Mouse (Mus musculus): Measurements from ENCODE around the gene Ddah1. TPM values are rescaled to one million over a fixed set of nuclear protein-coding genes. Genes with fewer than 3 reads are reported as not detected.

The Ddah1 gene
- total RNA-seq, 1 experiment = 15.5 TPM

GRCm38 (mm10) chr3:145798751-145799188, 40.3 kb downstream of the Ddah1 start:
- Histone ChIP-seq H3K36me3 (ENCODE audit: control insufficient read depth, insufficient read depth, low read length, poor library complexity, severe bottlenecking) (no peaks in the 10 kb centered on the region), H3K9ac (ENCODE audit: insufficient read depth, low read depth, low read length, poor library complexity, severe bottlenecking) (no peak overlapping the region), H3K4me3 (ENCODE audit: insufficient read depth in 1 of 2, low read depth in 1 of 2, low read length in 2 of 2, poor library complexity in 1 of 2, severe bottlenecking in 1 of 2) (no peak overlapping the region), H3K4me1 (ENCODE audit: control insufficient read depth in 2 of 2, insufficient read depth in 2 of 2, low read length in 2 of 2, poor library complexity in 1 of 2) (no peaks in the 10 kb centered on the region), H3K9me3 (ENCODE audit: control insufficient read depth, insufficient read depth, low read depth, low read length) (no peaks in the 10 kb centered on the region), H3K27ac (ENCODE audit: insufficient read depth, low read depth, low read length, poor library complexity, severe bottlenecking) (no peak overlapping the region)
- in situ Hi-C loops (cut with MboI; ENCODE audit: low sequenced_read_pairs in 2 of 2, unreplicated experiment in 2 of 2) = no loop called here
- no peak for TF ChIP-seq CHD2 (IDR thresholded peaks at IDR 0.05; ENCODE audit: low read depth, low read length)
- TF ChIP-seq MAFK (IDR thresholded peaks at IDR 0.05; ENCODE audit: insufficient read depth, low read depth, low read length) = no peak
- TF ChIP-seq ZNF384 (IDR thresholded peaks at IDR 0.05; ENCODE audit: low read depth, low read length) = no peak
- TF ChIP-seq ZC3H11A (IDR thresholded peaks at IDR 0.05; ENCODE audit: borderline replicate concordance, low read depth, low read length) = no peak
- no peak for TF ChIP-seq HCFC1 (IDR thresholded peaks at IDR 0.05; ENCODE audit: borderline replicate concordance, insufficient read depth, low read length)
- DNase-seq (ENCODE audit: low read depth, low spot score) = no peak

- Histone ChIP-seq H3K9ac (ENCODE audit: insufficient read depth, low read depth, low read length, poor library complexity, severe bottlenecking) (no peak overlapping the region), H3K4me3 (ENCODE audit: insufficient read depth in 1 of 2, low read depth in 1 of 2, low read length in 2 of 2, poor library complexity in 1 of 2, severe bottlenecking in 1 of 2) (no peak overlapping the region), H3K4me1 (ENCODE audit: control insufficient read depth in 2 of 2, insufficient read depth in 2 of 2, low read length in 2 of 2, poor library complexity in 1 of 2) (no peaks in the 10 kb centered on the region), H3K36me3 (ENCODE audit: control insufficient read depth, insufficient read depth, low read length, poor library complexity, severe bottlenecking) (no peaks in the 10 kb centered on the region), H3K9me3 (ENCODE audit: control insufficient read depth, insufficient read depth, low read depth, low read length) (no peaks in the 10 kb centered on the region), H3K27ac (ENCODE audit: insufficient read depth, low read depth, low read length, poor library complexity, severe bottlenecking) (no peak overlapping the region)
- no peak for DNase-seq (ENCODE audit: low read depth, low spot score)
- in situ Hi-C loops (cut with MboI; ENCODE audit: low sequenced_read_pairs in 2 of 2, unreplicated experiment in 2 of 2) = no loop called here
- TF ChIP-seq CHD2 (IDR thresholded peaks at IDR 0.05; ENCODE audit: low read depth, low read length) (no peak), HCFC1 (IDR thresholded peaks at IDR 0.05; ENCODE audit: borderline replicate concordance, insufficient read depth, low read length) (no peak), ZC3H11A (IDR thresholded peaks at IDR 0.05; ENCODE audit: borderline replicate concordance, low read depth, low read length) (no peak), ZNF384 (IDR thresholded peaks at IDR 0.05; ENCODE audit: low read depth, low read length) (no peak), MAFK (IDR thresholded peaks at IDR 0.05; ENCODE audit: insufficient read depth, low read depth, low read length) (no peak)
Observed at GRCm38 (mm10) chr3:145799365-145799764, 40.9 kb downstream of the Ddah1 start.

- H3K9ac ChIP-seq (ENCODE audit: insufficient read depth, low read depth, low read length, poor library complexity, severe bottlenecking) = no peak overlapping the region
- H3K9me3 ChIP-seq (ENCODE audit: control insufficient read depth, insufficient read depth, low read depth, low read length) = no peaks in the 10 kb centered on the region
- DNase-seq (ENCODE audit: low read depth, low spot score) = no peak
- H3K36me3 ChIP-seq (ENCODE audit: control insufficient read depth, insufficient read depth, low read length, poor library complexity, severe bottlenecking) = no peaks in the 10 kb centered on the region
- in situ Hi-C loops (cut with MboI; ENCODE audit: low sequenced_read_pairs in 2 of 2, unreplicated experiment in 2 of 2) = no loop called here
- no peak overlapping the region for H3K27ac ChIP-seq (ENCODE audit: insufficient read depth, low read depth, low read length, poor library complexity, severe bottlenecking)
- no peak for TF ChIP-seq ZNF384 (IDR thresholded peaks at IDR 0.05; ENCODE audit: low read depth, low read length)
- no peak for TF ChIP-seq HCFC1 (IDR thresholded peaks at IDR 0.05; ENCODE audit: borderline replicate concordance, insufficient read depth, low read length)
- no peak for TF ChIP-seq CHD2 (IDR thresholded peaks at IDR 0.05; ENCODE audit: low read depth, low read length)
- no peak for TF ChIP-seq ZC3H11A (IDR thresholded peaks at IDR 0.05; ENCODE audit: borderline replicate concordance, low read depth, low read length)
- no peak for TF ChIP-seq MAFK (IDR thresholded peaks at IDR 0.05; ENCODE audit: insufficient read depth, low read depth, low read length)
- no peaks in the 10 kb centered on the region for H3K4me1 ChIP-seq (ENCODE audit: control insufficient read depth in 2 of 2, insufficient read depth in 2 of 2, low read length in 2 of 2, poor library complexity in 1 of 2)
- H3K4me3 ChIP-seq (ENCODE audit: insufficient read depth in 1 of 2, low read depth in 1 of 2, low read length in 2 of 2, poor library complexity in 1 of 2, severe bottlenecking in 1 of 2) = no peak overlapping the region
Observed at GRCm38 (mm10) chr3:145802106-145802505, 43.6 kb downstream of the Ddah1 start.

- H3K4me3 ChIP-seq (ENCODE audit: insufficient read depth in 1 of 2, low read depth in 1 of 2, low read length in 2 of 2, poor library complexity in 1 of 2, severe bottlenecking in 1 of 2) = no peak overlapping the region
- H3K27ac ChIP-seq (ENCODE audit: insufficient read depth, low read depth, low read length, poor library complexity, severe bottlenecking) = no peak overlapping the region
- in situ Hi-C loops (cut with MboI; ENCODE audit: low sequenced_read_pairs in 2 of 2, unreplicated experiment in 2 of 2) = no loop called here
- no peak overlapping the region for H3K9ac ChIP-seq (ENCODE audit: insufficient read depth, low read depth, low read length, poor library complexity, severe bottlenecking)
- TF ChIP-seq MAFK (IDR thresholded peaks at IDR 0.05; ENCODE audit: insufficient read depth, low read depth, low read length) = no peak
- TF ChIP-seq CHD2 (IDR thresholded peaks at IDR 0.05; ENCODE audit: low read depth, low read length) = no peak
- TF ChIP-seq ZNF384 (IDR thresholded peaks at IDR 0.05; ENCODE audit: low read depth, low read length) = no peak
- no peak for TF ChIP-seq ZC3H11A (IDR thresholded peaks at IDR 0.05; ENCODE audit: borderline replicate concordance, low read depth, low read length)
- no peak for TF ChIP-seq HCFC1 (IDR thresholded peaks at IDR 0.05; ENCODE audit: borderline replicate concordance, insufficient read depth, low read length)
- no peaks in the 10 kb centered on the region for H3K4me1 ChIP-seq (ENCODE audit: control insufficient read depth in 2 of 2, insufficient read depth in 2 of 2, low read length in 2 of 2, poor library complexity in 1 of 2)
- DNase-seq (ENCODE audit: low read depth, low spot score) = no peak
- H3K36me3 ChIP-seq (ENCODE audit: control insufficient read depth, insufficient read depth, low read length, poor library complexity, severe bottlenecking) = no peaks in the 10 kb centered on the region; the same call in 1 of the 2 replicates
- no peaks in the 10 kb centered on the region for H3K9me3 ChIP-seq (ENCODE audit: control insufficient read depth, insufficient read depth, low read depth, low read length)
Observed at GRCm38 (mm10) chr3:145805848-145806247, 47.4 kb downstream of the Ddah1 start.

- H3K4me1 ChIP-seq (ENCODE audit: control insufficient read depth in 2 of 2, insufficient read depth in 2 of 2, low read length in 2 of 2, poor library complexity in 1 of 2) = no peaks in the 10 kb centered on the region
- H3K36me3 ChIP-seq (ENCODE audit: control insufficient read depth, insufficient read depth, low read length, poor library complexity, severe bottlenecking) = no peaks in the 10 kb centered on the region; the same call in 1 of the 2 replicates
- no peaks in the 10 kb centered on the region for H3K9me3 ChIP-seq (ENCODE audit: control insufficient read depth, insufficient read depth, low read depth, low read length)
- TF ChIP-seq ZC3H11A (IDR thresholded peaks at IDR 0.05; ENCODE audit: borderline replicate concordance, low read depth, low read length) (no peak), ZNF384 (IDR thresholded peaks at IDR 0.05; ENCODE audit: low read depth, low read length) (no peak), MAFK (IDR thresholded peaks at IDR 0.05; ENCODE audit: insufficient read depth, low read depth, low read length) (no peak), CHD2 (IDR thresholded peaks at IDR 0.05; ENCODE audit: low read depth, low read length) (no peak), HCFC1 (IDR thresholded peaks at IDR 0.05; ENCODE audit: borderline replicate concordance, insufficient read depth, low read length) (no peak)
- no peak overlapping the region for H3K27ac ChIP-seq (ENCODE audit: insufficient read depth, low read depth, low read length, poor library complexity, severe bottlenecking)
- no peak for DNase-seq (ENCODE audit: low read depth, low spot score)
- no peak overlapping the region for H3K9ac ChIP-seq (ENCODE audit: insufficient read depth, low read depth, low read length, poor library complexity, severe bottlenecking)
- H3K4me3 ChIP-seq (ENCODE audit: insufficient read depth in 1 of 2, low read depth in 1 of 2, low read length in 2 of 2, poor library complexity in 1 of 2, severe bottlenecking in 1 of 2) = no peak overlapping the region
- in situ Hi-C loops (cut with MboI; ENCODE audit: low sequenced_read_pairs in 2 of 2, unreplicated experiment in 2 of 2) = no loop called here
Observed at GRCm38 (mm10) chr3:145806502-145806901, 48.0 kb downstream of the Ddah1 start.

All from ES-E14 (cell line).